Mouse (Mus musculus) cerebellum, adult 8-10 months (tissue): ENCODE results near the gene Cox6a1.
"Not testable (repeated sequence)": the region's sequence is repeated elsewhere in the genome, so short reads cannot be mapped to it uniquely, and the experiment has no call there.

Experiments used
- DNase-seq: peaks from one replicate; pipeline ENCODE4 v3.0.0; 2022

Cox6a1 gene

DNA sequence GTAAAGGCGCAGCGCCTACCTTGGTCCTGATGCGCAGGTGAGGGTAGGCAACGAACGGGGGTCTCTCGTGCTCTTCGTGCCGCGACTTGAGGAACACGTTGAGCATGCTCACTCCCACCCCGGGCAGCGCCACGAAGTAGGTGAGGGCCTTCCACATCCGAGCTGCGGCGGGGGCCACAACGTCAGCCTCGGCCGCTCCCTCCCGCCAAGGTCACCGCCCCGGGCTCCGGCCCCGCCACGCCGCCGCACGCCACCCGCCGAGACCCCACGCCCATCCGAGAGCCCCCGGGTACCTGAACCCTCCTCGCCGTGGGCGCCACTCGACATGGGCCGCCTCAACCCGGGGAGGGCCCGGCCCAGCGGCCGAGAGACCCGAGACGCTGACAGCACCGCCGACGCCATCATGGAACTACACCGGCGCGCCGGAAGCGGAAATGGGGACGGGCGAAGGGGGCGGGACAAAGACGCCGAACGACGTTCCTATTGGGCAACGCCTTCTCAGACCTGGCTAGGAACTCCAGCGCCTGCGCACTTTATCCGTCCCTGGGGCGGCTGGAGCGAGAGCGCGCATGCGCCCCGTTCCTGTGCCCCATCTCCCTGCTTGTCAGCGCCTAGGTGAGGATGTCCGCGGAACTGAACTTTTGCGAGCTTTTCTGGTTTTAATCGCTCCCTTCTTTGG lies at the start of gene Cox6a1:
Gene Cox6a1 (minus strand): TSS at position 436 of the 679 bp plus-strand sequence.
- DNase-seq, result peak; percentile 99

- peak; percentile 23 for DNase-seq
These were observed 49.3 kb upstream of the Cox6a1 start for GRCm38 (mm10) chr5:115397839-115398780.

GRCm38 (mm10) chr5:115396654-115397053 lies 47.9 kb upstream of the Cox6a1 start:
- DNase-seq, result no peak

DNA sequence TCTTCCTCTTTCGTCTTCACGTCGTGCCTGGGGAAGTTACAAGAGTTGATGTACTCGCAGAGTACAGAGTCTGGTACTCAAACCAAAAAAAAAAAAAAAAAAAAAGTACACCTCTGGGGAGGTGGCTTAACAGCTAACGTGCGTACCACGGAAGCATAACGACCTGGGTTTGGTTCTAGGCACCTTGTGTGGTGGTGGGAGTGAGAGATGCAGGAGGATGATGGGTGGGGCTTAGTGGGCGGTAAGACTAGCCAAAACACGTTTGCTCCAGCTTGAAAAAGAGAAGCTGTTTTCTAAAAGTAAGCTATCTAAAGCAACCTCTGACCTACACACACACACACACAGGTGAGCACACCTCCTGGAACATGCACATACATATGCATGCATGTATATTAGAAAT lies 46.1 kb upstream of the Cox6a1 start:
- DNase-seq, result no peak

DNA sequence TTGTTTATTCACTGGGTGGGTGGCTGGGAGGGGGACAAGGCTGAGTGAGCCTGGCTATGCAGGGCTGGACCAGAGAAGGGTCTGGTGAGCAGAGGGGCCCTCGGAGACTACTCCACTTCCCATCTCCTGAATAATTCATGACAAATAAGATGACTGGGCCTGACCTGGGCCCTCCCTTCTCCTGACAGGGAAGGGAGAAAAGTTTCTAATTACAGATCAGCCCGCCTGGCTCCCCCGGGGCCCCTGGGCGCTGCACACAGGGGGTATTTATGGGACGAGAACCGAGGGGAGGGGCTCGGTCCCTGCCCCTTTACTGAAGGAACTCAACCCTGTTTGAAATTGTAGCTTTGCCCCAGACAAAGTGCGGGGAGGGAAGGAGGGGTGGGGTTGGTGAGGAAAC lies 45.4 kb upstream of the Cox6a1 start:
- no peak for DNase-seq

DNA sequence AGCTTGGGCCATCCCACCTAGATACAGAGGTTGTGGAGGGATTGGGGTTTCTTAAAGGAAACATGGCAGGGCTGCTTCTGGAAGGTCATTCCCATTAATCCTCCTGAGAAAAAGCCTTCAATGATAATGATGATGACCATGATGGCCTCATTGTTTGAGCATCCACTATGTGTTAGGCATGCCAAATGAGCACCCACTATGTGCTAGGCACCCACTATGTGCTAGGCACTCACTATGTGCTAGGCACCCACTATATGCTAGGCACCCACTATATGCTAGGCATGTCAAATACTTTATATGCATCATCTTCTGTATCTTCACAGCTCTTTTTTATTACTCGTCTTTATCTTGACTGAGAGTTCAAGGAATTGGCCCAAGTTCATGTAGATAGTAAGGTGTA lies 44.2 kb upstream of the Cox6a1 start:
- DNase-seq, result no peak

GRCm38 (mm10) chr5:115391935-115392334 lies 43.2 kb upstream of the Cox6a1 start:
- DNase-seq, result no peak

- not testable (repeated sequence) for DNase-seq
These were observed 30.1 kb upstream of the Cox6a1 start for GRCm38 (mm10) chr5:115378882-115379281.

GRCm38 (mm10) chr5:115375436-115375835 lies 26.7 kb upstream of the Cox6a1 start:
- no peak for DNase-seq

DNA sequence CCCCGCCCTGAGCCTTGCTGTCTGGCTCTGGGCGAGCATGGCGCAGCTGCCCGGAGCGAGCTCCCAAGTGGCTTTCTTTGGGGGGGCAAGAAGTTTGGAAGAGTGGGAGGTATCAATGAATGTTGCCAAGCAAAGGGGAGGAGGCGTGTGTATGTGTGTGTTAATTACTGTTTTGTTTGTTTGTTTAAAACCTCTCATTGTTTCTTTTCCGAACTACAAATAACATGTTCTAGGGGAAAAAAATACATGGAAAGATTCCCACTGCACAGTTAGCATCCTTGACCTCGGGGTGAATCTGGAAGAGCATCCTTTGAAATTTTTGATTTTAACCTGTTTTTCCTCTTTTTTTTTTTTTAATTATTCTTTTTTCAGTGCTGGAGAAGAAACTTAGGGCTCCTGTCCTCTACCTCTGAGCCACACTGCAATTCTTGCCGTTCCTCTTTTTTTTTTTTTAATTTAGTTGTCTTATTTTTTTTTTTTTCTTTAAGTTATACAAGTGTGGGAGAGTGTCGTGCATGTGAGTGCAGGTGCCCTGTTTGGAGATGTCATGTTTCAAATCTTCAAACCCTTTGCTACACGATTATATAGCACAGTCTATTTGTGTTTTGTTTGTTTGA lies 25.5 kb upstream of the Cox6a1 start:
- no peak for DNase-seq

DNA sequence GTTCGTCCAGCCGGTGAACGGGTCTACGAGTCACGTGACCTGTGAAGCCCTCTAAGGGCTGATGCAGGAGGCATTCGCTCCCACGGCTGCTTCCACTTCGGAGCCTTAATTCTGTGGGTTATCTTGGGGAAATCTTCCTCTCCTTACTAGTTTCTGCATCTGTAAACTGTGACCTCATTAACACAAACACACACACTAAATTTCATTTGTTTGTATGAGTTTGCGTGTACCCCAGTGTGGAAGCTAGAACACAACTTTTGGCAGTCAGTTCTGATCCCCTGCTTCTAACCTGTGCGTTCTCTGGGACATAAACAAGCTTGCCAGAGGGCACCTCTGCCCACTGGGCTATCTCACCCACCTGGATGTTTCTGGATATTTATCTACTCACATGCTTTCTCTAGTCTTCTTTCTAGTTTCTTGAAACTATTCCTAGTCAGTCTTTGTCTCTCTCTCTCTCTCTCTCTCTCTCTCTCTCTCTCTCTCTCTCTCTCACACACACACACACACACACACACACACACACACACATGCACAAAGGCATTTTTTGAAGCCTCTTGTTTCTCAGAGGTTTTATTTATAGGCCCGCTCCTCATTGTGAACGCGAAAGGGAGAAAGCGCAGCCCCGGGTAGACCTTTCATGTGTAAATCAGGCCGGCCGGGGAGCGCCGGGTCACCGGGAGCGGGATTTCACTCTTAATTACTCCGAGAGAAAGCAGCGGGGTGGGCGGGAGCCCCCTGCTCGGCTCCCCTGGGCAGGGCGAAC lies 24.8 kb upstream of the Cox6a1 start:
- DNase-seq, result no peak

DNA sequence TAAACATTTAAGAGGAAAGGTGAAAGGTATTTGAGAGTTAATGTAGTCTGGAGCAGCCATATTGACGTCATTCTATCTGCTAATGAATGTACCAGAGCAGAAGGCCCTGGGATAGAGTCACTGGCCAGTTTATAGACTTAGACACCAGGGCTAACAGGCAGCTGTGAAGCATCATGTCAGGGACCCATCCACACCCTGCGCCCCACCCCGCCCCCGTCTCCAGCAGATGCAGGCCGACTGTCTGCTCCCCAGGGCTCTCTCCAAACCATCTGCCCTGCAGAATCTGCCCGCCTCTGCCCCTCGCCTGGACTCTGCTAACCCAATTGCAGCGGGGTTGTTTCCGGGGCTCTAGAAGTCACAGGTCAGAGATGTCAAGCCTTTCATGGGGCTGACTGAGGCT lies 23.0 kb upstream of the Cox6a1 start:
- no peak for DNase-seq

DNA sequence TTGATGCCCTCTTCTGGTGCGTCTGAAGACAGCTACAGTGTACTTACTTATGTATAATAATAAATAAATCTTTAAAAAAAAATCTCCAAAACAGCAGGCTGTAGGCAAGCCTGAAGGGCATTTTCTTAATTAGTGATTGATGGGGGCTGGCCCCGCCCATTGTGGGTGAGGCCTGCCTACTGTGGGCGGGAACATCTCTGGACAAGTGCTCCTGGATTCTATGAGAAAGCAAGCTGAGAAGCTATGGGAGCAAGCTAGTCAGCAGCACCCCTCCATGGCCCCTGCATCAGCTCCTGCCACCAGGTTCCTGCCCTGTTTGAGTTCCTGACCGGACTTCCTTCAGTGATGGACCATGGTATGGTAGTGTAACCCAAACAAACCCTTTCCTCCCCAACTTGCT lies 16.0 kb upstream of the Cox6a1 start:
- DNase-seq, result no peak

DNA sequence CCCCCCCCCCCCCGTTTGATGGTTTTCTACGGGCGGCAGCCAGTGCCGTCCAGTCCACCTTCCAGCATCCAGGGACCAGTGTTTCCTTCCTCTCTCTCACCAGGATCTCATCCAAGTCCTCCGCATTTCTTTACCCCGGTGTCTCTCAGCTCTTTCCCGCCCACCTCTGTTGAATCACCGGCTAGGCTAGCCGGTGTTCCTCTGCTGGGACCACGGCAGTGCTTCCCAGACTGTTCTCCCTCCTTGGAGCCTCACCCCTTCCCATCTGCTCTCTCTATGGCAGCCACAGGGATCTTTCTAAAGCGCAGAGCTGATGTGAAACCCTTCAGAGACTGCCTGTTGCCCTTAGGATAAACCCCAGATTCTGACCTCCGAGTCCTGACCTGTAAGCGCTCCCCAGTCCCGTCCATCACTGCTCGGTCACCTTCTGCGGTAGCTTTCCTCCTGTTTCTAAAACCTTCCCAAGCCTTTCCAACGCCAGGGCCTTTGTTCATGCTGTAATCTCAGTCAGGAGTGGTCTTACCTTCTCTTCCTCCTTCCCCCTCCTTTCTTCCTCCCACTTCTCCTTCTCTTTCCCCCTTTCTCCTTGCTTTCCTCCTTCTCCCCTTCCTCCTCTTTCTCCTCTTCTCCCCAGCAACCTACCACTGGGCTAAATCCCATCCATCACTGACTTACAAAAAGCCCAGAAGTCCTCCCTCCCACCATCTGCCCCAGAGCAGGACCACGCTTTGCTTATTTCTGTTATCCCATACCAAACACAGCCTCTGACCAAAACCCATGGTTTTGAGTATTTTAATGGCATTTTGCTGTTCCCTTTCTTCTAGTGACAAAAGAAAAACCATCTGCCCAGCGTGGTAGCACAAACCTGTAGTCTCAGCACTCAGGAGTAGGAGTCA lies 14.3 kb upstream of the Cox6a1 start:
- DNase-seq, result no peak

- no peak for DNase-seq
These were observed 13.4 kb upstream of the Cox6a1 start for GRCm38 (mm10) chr5:115362216-115362615.

GRCm38 (mm10) chr5:115359851-115360372 lies 11.1 kb upstream of the Cox6a1 start:
- no peak for DNase-seq

GRCm38 (mm10) chr5:115359438-115359837 lies 10.7 kb upstream of the Cox6a1 start:
- no peak for DNase-seq

- peak; percentile 83 for DNase-seq
These were observed 10.1 kb upstream of the Cox6a1 start for GRCm38 (mm10) chr5:115358872-115359271.

DNA sequence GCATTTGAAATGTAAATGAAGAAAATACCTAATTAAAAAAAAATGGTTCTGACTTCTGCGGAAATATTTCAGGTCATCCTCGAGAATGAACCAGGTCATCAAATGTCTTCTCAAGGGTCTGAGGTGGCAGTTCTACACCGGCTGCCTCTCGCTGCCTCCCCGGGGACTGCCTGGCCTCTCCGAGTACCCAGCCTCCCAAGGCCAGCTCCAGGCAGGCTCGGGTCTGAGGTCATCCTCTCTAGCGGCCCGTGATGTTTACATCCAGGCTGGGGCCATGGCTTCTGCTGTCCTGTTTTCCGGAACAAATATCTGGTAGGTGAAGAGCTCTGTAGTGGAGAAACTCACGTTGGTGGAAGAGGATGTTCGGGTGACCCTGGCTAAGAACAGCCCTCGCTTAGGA lies 6.3 kb upstream of the Cox6a1 start:
- no peak for DNase-seq

DNA sequence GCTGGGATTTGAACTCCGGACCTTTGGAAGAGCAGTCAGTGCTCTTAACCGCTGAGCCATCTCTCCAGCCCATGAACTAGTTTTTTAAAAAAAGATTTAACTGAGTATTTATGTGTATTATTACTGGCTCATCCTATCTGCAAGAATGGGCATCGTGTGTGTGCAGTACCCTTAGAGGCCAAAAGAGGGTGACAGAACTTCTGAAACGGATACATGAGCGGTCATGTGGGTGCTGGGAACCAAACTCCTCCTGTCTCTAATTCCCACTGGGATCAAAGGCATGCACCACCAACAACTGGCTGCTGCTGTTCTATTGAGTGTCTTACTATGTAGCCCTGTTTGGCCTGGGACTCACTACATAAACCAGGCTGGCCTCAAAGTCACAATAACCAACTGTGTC lies 2.6 kb upstream of the Cox6a1 start:
- DNase-seq, result no peak

GRCm38 (mm10) chr5:115349225-115349555 lies 409 bp upstream of the Cox6a1 start:
- DNase-seq, result no peak

- DNase-seq, result peak; percentile 78
These were observed 1.2 kb downstream of the Cox6a1 start for GRCm38 (mm10) chr5:115347564-115347963.
